ENCODE assay signal across 39 mouse cellular contexts in the genomic region with DNA sequence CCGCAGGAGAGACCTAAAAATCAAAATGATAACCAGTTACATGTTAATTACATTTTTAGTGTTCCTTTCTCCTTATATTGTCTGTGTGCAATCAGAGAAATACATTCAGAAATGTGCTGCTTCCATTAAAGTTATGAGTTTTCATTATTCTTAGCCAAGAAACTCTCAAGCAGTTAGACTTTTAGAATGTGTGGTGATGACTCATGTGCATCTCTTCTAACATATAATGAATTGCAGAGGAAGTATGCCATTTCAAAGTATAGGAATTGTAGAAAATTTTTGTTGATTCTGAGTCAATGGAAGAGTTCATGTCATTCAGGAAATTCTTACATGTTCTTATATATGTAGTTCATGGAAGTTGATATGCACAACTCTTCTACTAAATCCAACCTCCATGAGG. TPM values are rescaled to one million over a fixed set of nuclear protein-coding genes. Genes with fewer than 3 reads are reported as not detected.
"Had no signal": no experiment of that assay in that cellular context is flagged by ENCODE, and none has a peak within 500 bp of the region (broad histone marks: within the 10 kb centered on the region; RNA-seq: fewer than 3 reads in every experiment).

No protein-coding gene starts in this region.

- H3K9ac ChIP-seq: heart, embryonic 13.5 days; heart, embryonic 15.5 days; hindbrain, embryonic 13.5 days; hindbrain, embryonic 15.5 days; intestine, embryonic 15.5 days; limb, embryonic 12.5 days; liver, embryonic 13.5 days; liver, embryonic 15.5 days had no signal

- H3K27ac ChIP-seq: gastrocnemius, adult 2 months; heart, embryonic 13.5 days; heart, embryonic 15.5 days; hindbrain, embryonic 13.5 days; hindbrain, embryonic 15.5 days; hindbrain, postnatal 0 days; intestine, embryonic 15.5 days; layer of hippocampus, adult 2 months; left cerebral cortex, adult 2 months; limb, embryonic 10.5 days; limb, embryonic 12.5 days; liver, embryonic 13.5 days; liver, embryonic 15.5 days had no signal

- H3K27me3 ChIP-seq: heart, embryonic 13.5 days; heart, embryonic 15.5 days; hindbrain, embryonic 13.5 days; hindbrain, embryonic 15.5 days; intestine, embryonic 15.5 days; limb, embryonic 12.5 days; liver, embryonic 13.5 days; liver, embryonic 15.5 days had no signal

- H3K9me3 ChIP-seq: heart, embryonic 13.5 days; heart, embryonic 15.5 days; hindbrain, embryonic 13.5 days; hindbrain, embryonic 15.5 days; intestine, embryonic 15.5 days; limb, embryonic 10.5 days; limb, embryonic 12.5 days; liver, embryonic 13.5 days; liver, embryonic 15.5 days had no signal

- H3K4me1 ChIP-seq: heart, embryonic 13.5 days; heart, embryonic 15.5 days; hindbrain, embryonic 13.5 days; hindbrain, embryonic 15.5 days; intestine, embryonic 15.5 days; limb, embryonic 10.5 days; limb, embryonic 12.5 days; liver, embryonic 13.5 days; liver, embryonic 15.5 days had no signal

- H3K4me3 ChIP-seq: gastrocnemius, adult 2 months; heart, embryonic 13.5 days; heart, embryonic 15.5 days; hindbrain, embryonic 13.5 days; hindbrain, embryonic 15.5 days; intestine, embryonic 15.5 days; layer of hippocampus, adult 2 months; left cerebral cortex, adult 2 months; limb, embryonic 10.5 days; limb, embryonic 12.5 days; liver, embryonic 13.5 days; liver, embryonic 15.5 days had no signal

- DNase-seq: gastrocnemius, adult 2 months; gastrocnemius, postnatal 10 days; gastrocnemius, postnatal 25 days; heart, adult 18-20 months; heart, postnatal 14 days; heart, postnatal 36 days; kidney, adult 18-20 months; kidney, adult 8-10 months; kidney, postnatal 10 days; kidney, postnatal 25 days; kidney, postnatal 4 days; liver; liver, embryonic 13.5 days had no signal

- H3K4me2 ChIP-seq: heart, embryonic 11.5 days; heart, embryonic 13.5 days; heart, embryonic 15.5 days; hindbrain, embryonic 13.5 days; hindbrain, embryonic 15.5 days; intestine, embryonic 15.5 days; limb, embryonic 12.5 days; liver, embryonic 11.5 days; liver, embryonic 13.5 days; liver, embryonic 15.5 days had no signal

- H3K36me3 ChIP-seq: heart, embryonic 13.5 days; heart, embryonic 15.5 days; hindbrain, embryonic 13.5 days; hindbrain, embryonic 15.5 days; intestine, embryonic 15.5 days; limb, embryonic 10.5 days; limb, embryonic 12.5 days; liver, embryonic 13.5 days; liver, embryonic 15.5 days had no signal

- ATAC-seq: hindbrain, postnatal 0 days; intestine, embryonic 15.5 days; intestine, postnatal 0 days had no signal

RNA-seq across cellular contexts. Expression of a gene that starts 5.3 kb away (rescaled TPM):
- total RNA-seq: gastrocnemius, adult 2 months; gastrocnemius, postnatal 10 days; gastrocnemius, postnatal 25 days; gastrocnemius, postnatal 4 days; granulocyte monocyte progenitor cell, adult 5-6 weeks; heart, adult 18-20 months; heart, postnatal 14 days; heart, postnatal 36 days; hematopoietic stem cell, adult 5-6 weeks; hindbrain, postnatal 0 days; layer of hippocampus, adult 2 months; layer of hippocampus, postnatal 10 days; layer of hippocampus, postnatal 25 days; left cerebral cortex, adult 2 months; left cerebral cortex, postnatal 14 days; left cerebral cortex, postnatal 36 days had no signal
- polyA plus RNA-seq: heart, embryonic 11.5 days; heart, embryonic 13.5 days; heart, embryonic 15.5 days; heart, postnatal 0 days; hindbrain, embryonic 11.5 days; hindbrain, embryonic 13.5 days; hindbrain, embryonic 15.5 days; hindbrain, postnatal 0 days; intestine, embryonic 15.5 days; intestine, postnatal 0 days; kidney, embryonic 14.5 days; kidney, embryonic 16.5 days; limb, embryonic 10.5 days; limb, embryonic 12.5 days; limb, embryonic 14.5 days; liver, embryonic 11.5 days; liver, embryonic 13.5 days; liver, embryonic 15.5 days had no signal

RNA-seq across cellular contexts. Expression of a gene that starts 42.5 kb away (rescaled TPM):
- total RNA-seq: gastrocnemius, adult 2 months; gastrocnemius, postnatal 10 days; gastrocnemius, postnatal 25 days; gastrocnemius, postnatal 4 days; granulocyte monocyte progenitor cell, adult 5-6 weeks; heart, adult 18-20 months; heart, postnatal 14 days; heart, postnatal 36 days; hematopoietic stem cell, adult 5-6 weeks; hindbrain, postnatal 0 days; layer of hippocampus, adult 2 months; layer of hippocampus, postnatal 10 days; layer of hippocampus, postnatal 25 days; left cerebral cortex, adult 2 months; left cerebral cortex, postnatal 14 days; left cerebral cortex, postnatal 36 days had no signal
- polyA plus RNA-seq: heart, embryonic 11.5 days; heart, embryonic 13.5 days; heart, embryonic 15.5 days; heart, postnatal 0 days; hindbrain, embryonic 11.5 days; hindbrain, embryonic 13.5 days; hindbrain, embryonic 15.5 days; hindbrain, postnatal 0 days; intestine, embryonic 15.5 days; intestine, postnatal 0 days; kidney, embryonic 14.5 days; kidney, embryonic 16.5 days; limb, embryonic 10.5 days; limb, embryonic 12.5 days; liver, embryonic 11.5 days; liver, embryonic 13.5 days; liver, embryonic 15.5 days had no signal
